Mouse (Mus musculus) left cerebral cortex, postnatal 25 days (tissue): ENCODE data around the gene Fam208a. TPM values are rescaled to one million over a fixed set of nuclear protein-coding genes. Genes with fewer than 3 reads are reported as not detected.
A peak's percentile ranks its signal among the peaks of the same experiment; 100 is the strongest.

ENCODE experiments used
- DNase-seq, 2 experiments: peaks; one replicate each; pipeline ENCODE4 v3.0.0; 2022; ENCODE audit warnings: low spot score in 2 of 2, mixed read lengths in 1 of 2
- intact Hi-C: fragments of 180-260 bp; cut with DNase I; formaldehyde crosslinking; loops from one replicate; pipeline ENCODE4 v1.15.1; 2025
- total RNA-seq, 2 experiments: library from RNA; stranded (reverse); gene quantifications; 2 replicates each; pipeline ENCODE4 v1.2.3; 2021

Fam208a gene
- total RNA-seq, 2 experiments from 2014 or later, result 31.2 to 31.6 TPM

DNA sequence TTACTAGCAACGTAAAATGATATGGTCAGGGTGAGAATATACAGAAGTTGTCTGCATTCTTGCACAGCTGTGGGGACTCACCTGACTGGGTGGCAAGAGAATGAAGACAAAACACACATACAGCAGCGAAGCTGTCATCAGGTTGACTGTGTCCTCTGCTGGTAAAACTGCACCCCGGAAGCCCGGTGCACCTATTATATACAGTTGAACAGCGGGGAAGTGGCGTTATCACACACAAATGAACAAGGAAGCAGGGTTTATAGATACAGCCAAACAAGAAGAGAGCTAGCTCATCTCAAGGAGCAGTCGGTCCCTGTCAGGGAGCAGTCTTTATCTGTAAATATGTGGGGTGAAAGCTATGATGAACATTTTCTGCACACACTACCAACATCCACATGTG, 17.1 kb upstream of the Fam208a start:
- no peak for DNase-seq
- intact Hi-C loops, result loop anchor here (10.0 kb wide), 2 partner anchors 307 to 377 kb away; partner anchors contain the start of gene Il17rd

DNA sequence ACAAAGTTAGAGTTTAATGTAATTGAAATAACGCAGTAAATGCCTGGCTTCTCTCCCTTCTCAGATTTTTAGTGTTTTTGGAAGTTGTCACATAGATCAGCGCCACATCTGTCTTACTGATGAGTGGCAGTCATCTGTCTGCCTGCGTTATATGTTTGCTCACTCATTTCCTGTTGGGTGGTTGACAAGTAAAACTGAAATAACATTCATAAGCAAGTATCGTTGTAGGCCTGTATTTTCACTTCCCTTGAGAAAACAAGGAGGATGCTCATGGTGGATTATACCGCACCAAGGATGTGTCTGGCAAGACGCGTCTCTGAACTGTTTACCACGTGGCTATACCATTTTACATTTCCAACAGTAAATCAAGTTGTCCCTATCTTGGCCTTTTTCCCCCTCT, 15.9 kb upstream of the Fam208a start:
- DNase-seq, result no peak
- intact Hi-C loops, result loop anchor here (2.0 to 10.0 kb wide), 3 partner anchors 74 to 378 kb away; partner anchors contain the start of gene Il17rd

DNA sequence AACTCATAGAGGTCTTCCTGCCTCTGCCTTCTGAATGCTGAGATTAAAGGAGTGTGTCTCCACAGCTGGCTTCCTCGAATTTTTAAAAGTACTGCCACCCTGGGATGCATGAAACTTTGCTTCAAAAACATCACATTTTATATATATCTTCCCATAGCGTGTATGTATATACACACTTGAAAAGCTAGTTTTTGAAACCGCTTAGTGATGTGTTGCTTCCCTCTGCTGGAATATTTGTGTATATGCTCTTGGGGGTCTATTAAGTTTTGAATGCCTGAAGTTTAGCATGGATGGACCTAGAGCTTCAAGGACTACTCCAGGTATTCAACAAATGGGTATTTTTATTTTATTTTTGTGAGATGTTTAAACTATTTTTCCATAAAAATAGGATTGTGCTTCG, 14.7 kb upstream of the Fam208a start:
- peak; percentile 43 to 64 for DNase-seq
- intact Hi-C loops, result loop anchor here (1.0 to 10.0 kb wide), 4 partner anchors 75 to 379 kb away; partner anchors contain the start of gene Il17rd

DNA sequence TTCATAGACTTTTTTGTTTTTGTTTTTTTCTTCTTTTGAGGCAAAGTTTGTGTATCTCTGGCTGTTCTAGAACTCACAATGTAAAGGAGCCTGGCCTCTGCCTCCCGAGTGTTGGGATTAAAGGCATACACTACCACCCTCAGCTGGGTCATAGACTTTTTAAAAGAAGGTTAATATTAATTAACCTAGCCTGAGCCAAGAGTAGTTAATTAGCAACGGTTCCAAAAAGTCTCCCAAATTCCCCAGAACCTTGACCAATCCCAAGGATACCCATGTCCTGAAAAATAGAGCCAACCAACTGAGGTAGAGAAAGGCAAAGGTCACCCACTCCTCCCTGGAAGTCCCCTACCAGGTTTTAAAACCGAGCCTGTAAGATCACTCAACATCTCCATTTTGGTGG, 7.8 kb upstream of the Fam208a start:
- DNase-seq, result no peak
- intact Hi-C loops, result no loop called here

- intact Hi-C loops, result no loop called here
- DNase-seq, result no peak
These were observed 6.3 kb upstream of the Fam208a start for GRCm38 (mm10) chr14:27422301-27422700.

- DNase-seq, result peak; percentile 82 to 92
- intact Hi-C loops, result loop anchor here (5.0 kb wide), 1 partner anchor 157 kb away; no protein-coding TSS in a partner anchor
These were observed 508 bp downstream of the Fam208a start for GRCm38 (mm10) chr14:27428973-27429711.

DNA sequence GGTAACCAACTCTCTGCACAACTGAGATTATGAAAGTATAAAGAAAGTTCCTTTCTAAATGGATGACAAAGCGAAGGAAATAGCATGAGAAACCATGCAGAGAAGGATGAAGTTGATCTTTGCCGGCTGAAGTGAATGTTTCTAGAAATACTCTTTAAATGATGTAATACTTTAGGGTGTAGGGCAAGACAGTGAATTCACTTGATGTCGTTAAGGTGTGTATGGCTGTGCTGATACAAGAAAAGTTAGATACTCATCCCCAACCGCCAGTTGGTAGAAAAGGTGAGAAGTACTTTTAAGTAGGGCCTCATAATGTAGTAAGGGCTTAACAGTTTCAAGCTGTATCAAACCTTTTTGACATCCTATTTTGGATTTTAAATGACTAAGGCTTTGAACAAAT, 1.6 kb downstream of the Fam208a start:
- DNase-seq, result no peak
- intact Hi-C loops, result no loop called here

GRCm38 (mm10) chr14:27432064-27432463, 3.4 kb downstream of the Fam208a start:
- intact Hi-C loops, result no loop called here

DNA sequence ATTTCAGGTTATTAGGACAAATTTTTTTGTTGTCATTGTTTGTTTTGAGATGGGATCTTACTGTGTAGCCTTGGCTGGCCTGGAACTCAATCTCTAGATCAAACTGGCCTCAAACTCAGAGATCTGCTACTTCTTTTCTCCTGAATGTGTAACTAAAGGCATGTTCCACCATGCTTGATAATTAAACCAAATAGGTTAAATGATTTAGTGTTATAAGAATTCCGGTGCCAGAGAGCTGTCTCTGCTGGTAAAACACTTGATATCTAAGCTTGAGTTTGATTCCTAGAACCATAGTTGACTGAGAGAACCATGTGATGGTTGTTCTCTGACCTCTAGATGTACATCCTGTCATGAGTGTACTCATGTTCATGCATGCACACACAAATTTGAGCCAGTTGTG, 7.5 kb downstream of the Fam208a start:
- intact Hi-C loops, result no loop called here
- DNase-seq, result no peak

More at GRCm38 (mm10) chr14:27432064-27432463, 3.4 kb downstream of the Fam208a start:
- no peak for DNase-seq

DNA sequence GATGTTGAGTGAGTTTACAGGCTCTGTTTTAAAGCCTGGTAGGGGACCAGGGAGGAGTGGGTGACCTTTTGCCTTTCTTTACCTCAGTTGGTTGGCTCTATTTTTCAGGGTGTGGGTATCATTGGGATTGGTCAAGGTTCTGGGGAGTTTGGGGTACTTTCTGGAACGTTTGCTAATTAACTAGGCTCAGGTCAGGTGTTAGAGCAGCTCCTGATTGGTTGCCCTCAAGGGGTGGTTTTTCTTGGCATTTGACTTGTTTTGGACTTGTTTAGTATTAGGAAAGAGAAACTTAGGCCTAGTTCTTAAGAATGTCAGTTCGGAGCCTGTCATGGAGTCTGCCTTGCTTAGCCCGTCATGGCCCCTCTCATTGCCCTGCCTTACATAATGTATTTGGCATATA, 8.2 kb downstream of the Fam208a start:
- intact Hi-C loops, result no loop called here
- DNase-seq, result no peak

- DNase-seq, result no peak
- intact Hi-C loops, result no loop called here
These were observed 12.3 kb downstream of the Fam208a start for GRCm38 (mm10) chr14:27440921-27441320.

DNA sequence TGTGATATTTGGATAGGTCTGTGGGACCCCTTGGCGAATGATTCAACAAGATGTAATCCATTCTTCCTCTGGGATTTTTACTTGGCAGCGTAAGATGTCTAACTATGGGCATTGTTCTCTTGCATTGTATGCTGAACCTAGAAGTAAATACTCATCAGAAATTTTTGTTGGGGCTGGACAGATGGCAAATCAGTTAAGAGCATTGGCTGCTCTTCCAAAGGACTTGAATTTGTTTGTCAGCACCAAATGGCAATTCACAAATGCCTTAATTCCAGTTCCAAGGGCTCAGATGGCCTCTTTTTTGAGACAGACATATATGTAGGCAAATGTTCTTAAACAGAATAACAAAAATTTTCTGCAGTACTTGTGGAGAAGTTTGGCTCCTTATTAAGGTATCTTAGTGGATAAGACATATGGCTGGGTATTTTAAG, 16.2 kb downstream of the Fam208a start:
- intact Hi-C loops, result loop anchor here (2.0 kb wide), 1 partner anchor 276 kb away; no protein-coding TSS in a partner anchor
- DNase-seq, result peak in 1 of 2 experiments; percentile 51

DNA sequence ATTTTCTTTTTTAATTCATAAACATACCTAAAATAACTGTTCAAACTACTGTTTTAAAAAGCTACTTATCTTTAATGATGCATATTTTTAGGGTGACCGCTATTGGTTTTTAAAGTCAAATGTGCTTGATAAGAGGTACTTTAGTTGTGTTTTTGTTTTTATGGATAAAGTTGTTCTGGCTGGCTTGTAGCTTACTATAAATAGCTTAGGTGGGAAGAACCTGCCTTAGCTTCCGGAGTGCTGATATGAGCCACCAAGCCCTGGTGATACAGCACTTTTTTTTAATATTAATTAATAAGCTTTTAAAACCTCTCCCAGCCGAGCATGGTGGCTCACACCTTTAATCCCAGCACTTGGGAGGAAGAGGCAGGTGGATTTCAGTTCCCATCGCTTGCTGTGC, 18.3 kb downstream of the Fam208a start:
- DNase-seq, result no peak
- intact Hi-C loops, result no loop called here

DNA sequence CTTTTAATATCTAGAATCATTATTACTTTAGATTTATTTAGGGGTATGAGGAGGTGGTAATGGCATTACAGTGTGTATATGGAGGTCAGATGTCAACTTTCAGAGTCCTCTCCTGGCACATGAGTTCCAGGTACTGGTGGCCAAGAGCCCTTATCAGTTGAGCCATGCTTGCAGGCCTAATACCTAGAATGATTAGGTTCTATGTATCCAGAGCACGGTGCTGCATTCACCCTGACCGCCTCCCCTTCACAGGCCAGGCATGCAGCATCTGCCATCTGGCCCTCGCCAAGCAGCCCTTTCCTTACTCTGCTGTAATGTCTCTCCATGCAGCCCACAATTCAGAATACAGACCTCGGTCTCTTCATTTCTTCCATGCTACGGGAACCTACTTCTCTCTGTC, 62.8 kb downstream of the Fam208a start:
- DNase-seq, result no peak

DNA sequence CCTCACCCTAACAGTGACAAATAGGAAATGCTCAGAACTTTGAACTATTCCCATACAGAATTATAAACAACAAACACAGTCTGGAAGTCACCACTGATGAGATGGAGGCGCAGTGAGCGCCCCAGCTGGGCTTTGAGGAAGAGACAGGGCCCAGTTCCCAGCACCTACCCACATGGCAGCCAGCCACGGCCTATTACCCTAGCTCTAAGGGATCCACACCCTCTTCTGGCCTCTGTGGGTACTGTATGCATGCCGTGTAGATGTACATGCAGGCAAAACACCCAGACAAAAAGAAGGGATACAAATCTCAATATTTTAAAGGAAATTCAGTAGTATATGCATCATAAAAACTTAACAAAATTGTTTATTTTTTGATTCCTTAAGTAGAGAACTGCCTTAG, 64.9 kb downstream of the Fam208a start:
- intact Hi-C loops, result no loop called here
- DNase-seq, result no peak

More for the DNA sequence above, 62.8 kb downstream of the Fam208a start:
- intact Hi-C loops, result no loop called here

- intact Hi-C loops, result no loop called here
- DNase-seq, result no peak
These were observed 72.5 kb downstream of the Fam208a start for GRCm38 (mm10) chr14:27501096-27501495.

GRCm38 (mm10) chr14:27507894-27508643, 79.4 kb downstream of the Fam208a start, which contains the start of gene Ccdc66:
TSS of gene Ccdc66 (minus strand) at chr14:27508460.
- peak; percentile 100 for DNase-seq
- intact Hi-C loops, result loop anchor here (5.0 kb wide), 1 partner anchor 234 kb away; no protein-coding TSS in a partner anchor

GRCm38 (mm10) chr14:27508644-27509301, 80.1 kb downstream of the Fam208a start:
- intact Hi-C loops, result loop anchor here (5.0 kb wide), 1 partner anchor 234 kb away; no protein-coding TSS in a partner anchor
- no peak for DNase-seq

DNA sequence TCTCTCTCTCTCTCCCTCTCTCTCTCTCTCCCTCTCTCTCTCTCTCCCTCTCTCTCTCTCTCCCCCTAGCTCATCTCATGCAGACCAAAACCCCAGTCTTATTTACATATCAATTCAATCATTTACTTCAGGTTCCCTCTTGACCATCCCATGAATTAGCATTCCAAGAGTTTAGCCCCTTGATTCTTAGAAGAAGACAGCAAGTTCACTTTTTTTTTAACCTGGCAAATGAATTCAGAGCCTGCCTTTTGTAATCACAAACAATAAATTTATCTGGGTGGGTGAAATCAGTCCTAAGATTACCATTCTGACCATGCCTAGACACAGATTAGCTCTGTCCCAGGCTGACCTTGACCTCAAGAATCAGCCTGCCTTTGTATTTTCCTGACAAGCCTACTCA, 95.9 kb downstream of the Fam208a start:
- DNase-seq, result no peak
- intact Hi-C loops, result no loop called here
